25 mouse cellular contexts compared by ENCODE assay signal in the genomic region with DNA sequence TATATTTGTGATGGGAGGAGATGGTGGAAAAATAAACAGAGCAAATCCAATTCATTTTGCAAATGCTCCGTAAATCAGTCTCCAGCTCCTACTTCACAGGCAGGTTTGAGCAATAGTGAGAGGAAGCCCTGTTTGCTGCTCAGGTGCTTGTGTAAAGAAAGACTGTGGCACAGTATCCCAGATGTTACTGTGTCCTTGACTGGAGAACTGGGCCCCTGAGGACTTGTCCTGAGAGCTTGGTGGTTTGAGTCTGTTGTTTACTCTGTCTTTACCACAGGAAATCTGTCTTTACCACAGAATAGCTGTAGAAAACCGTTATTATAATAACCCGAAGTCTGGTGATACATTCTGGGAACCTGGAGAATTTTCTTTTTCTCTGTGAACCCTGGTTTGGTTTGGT.
DNase-seq lines count a peak whose midpoint lies in the region; ATAC-seq and TF ChIP-seq lines count a peak whose summit lies in the region.
"Had no signal": no experiment of that assay in that cellular context is flagged by ENCODE, and none has a peak within 500 bp of the region (broad histone marks: within the 10 kb centered on the region; RNA-seq: fewer than 3 reads in every experiment).

No protein-coding gene starts in this region.

- H3K27ac ChIP-seq in liver, postnatal 0 days (ENCODE audit: low read depth), result no peak overlapping the region
- no peak overlapping the region for H3K27ac ChIP-seq in left cerebral cortex, adult 2 months
- no peak overlapping the region for H3K27ac ChIP-seq in midbrain, embryonic 13.5 days
- H3K27ac ChIP-seq: embryonic facial prominence, embryonic 10.5 days; embryonic facial prominence, embryonic 12.5 days; forebrain, embryonic 13.5 days; forebrain, embryonic 15.5 days had no signal

- no peaks in the 10 kb centered on the region for H3K27me3 ChIP-seq in liver, postnatal 0 days (ENCODE audit: insufficient read depth, low read length)
- H3K27me3 ChIP-seq in myocyte (ENCODE audit: control insufficient read depth, insufficient read depth, insufficient read length), result no peaks in the 10 kb centered on the region
- no peaks in the 10 kb centered on the region for H3K27me3 ChIP-seq in midbrain, embryonic 13.5 days
- H3K27me3 ChIP-seq: CH12.LX; embryonic facial prominence, embryonic 12.5 days; forebrain, embryonic 13.5 days; forebrain, embryonic 15.5 days had no signal

- no peak for DNase-seq in liver, postnatal 0 days
- no peak for DNase-seq in liver
- DNase-seq in left cerebral cortex, adult 2 months (ENCODE audit: extremely low spot score in 1 of 2, low spot score in 2 of 2), result no peak
- no peak for DNase-seq in embryo, embryonic 10.5 days (ENCODE audit: low spot score)
- DNase-seq: adrenal gland, adult 2 months; adrenal gland, postnatal 14 days; adrenal gland, postnatal 36 days; B cell, adult 2 months; cerebellum, adult 11-12 months; cerebellum, adult 2 months; cerebellum, adult 9-10 months; cerebellum, postnatal 10 days; cerebellum, postnatal 25 days had no signal

- H3K4me1 ChIP-seq in liver, postnatal 0 days (ENCODE audit: insufficient read depth), result peaks cover 13% of the 10 kb centered on the region
- H3K4me1 ChIP-seq in midbrain, embryonic 13.5 days (replicated peaks), result peaks cover 6% of the 10 kb centered on the region; the same call in 1 of the 2 replicates
- H3K4me1 ChIP-seq: embryonic facial prominence, embryonic 10.5 days; embryonic facial prominence, embryonic 12.5 days; forebrain, embryonic 13.5 days; forebrain, embryonic 15.5 days had no signal

- 25% methylated on average over 3 of the region's 3 CpGs for WGBS in liver, postnatal 0 days (ENCODE audit: insufficient replicate concordance)
- 83% methylated on average over 3 of the region's 3 CpGs for WGBS in midbrain, embryonic 13.5 days

- peak; percentile 55; the same call in 1 of the 2 replicates for ATAC-seq in liver, postnatal 0 days
- ATAC-seq in common myeloid progenitor, adult 5-6 weeks (replicated peaks; ENCODE audit: low read depth, poor library complexity, severe bottlenecking), result peak; percentile 41
- ATAC-seq in hematopoietic stem cell, adult 5-6 weeks (replicated peaks in 1 of 2; ENCODE audit: insufficient read depth in 1 of 2, low FRiP score in 2 of 2, low TSS enrichment in 1 of 2, low read depth in 1 of 2, poor library complexity in 2 of 2, severe bottlenecking in 2 of 2), result peak; percentile 62 to 72
- no peak for ATAC-seq in midbrain, embryonic 13.5 days
- ATAC-seq: CD4-positive, CD25-positive, alpha-beta regulatory T cell, adult 4 months; forebrain, embryonic 13.5 days; forebrain, embryonic 15.5 days had no signal

- intact Hi-C loops in left cerebral cortex, adult 2 months (cut with DNase I), result no loop called here

- H3K4me2 ChIP-seq in liver, postnatal 0 days (ENCODE audit: low read depth, low read length), result no peak overlapping the region
- peak overlapping the region; percentile 68 for H3K4me2 ChIP-seq in myocyte (ENCODE audit: low read depth)
- H3K4me2 ChIP-seq in midbrain, embryonic 13.5 days (replicated peaks), result no peak overlapping the region
- H3K4me2 ChIP-seq: embryonic facial prominence, embryonic 12.5 days; forebrain, embryonic 13.5 days; forebrain, embryonic 15.5 days had no signal

- H3K36me3 ChIP-seq in liver, postnatal 0 days (replicated peaks; ENCODE audit: insufficient read depth, low read length), result no peaks in the 10 kb centered on the region
- H3K36me3 ChIP-seq in myocyte (ENCODE audit: control insufficient read depth, insufficient read depth), result no peaks in the 10 kb centered on the region
- H3K36me3 ChIP-seq in midbrain, embryonic 13.5 days, result no peaks in the 10 kb centered on the region
- H3K36me3 ChIP-seq: embryonic facial prominence, embryonic 10.5 days; embryonic facial prominence, embryonic 12.5 days; forebrain, embryonic 15.5 days; G1E had no signal

- no peak for TF ChIP-seq POLR2A in myocyte (IDR thresholded peaks at IDR 0.05; ENCODE audit: insufficient read length, low read depth)

- TF ChIP-seq EP300 in liver, postnatal 0 days (IDR thresholded peaks at IDR 0.05; ENCODE audit: low read depth), result no peak

- no peaks in the 10 kb centered on the region for H3K79me2 ChIP-seq in myocyte (ENCODE audit: control insufficient read depth, insufficient read depth)

- H3K4me3 ChIP-seq in liver, postnatal 0 days (ENCODE audit: low read depth, low read length), result no peak overlapping the region
- no peak overlapping the region for H3K4me3 ChIP-seq in myocyte
- no peak overlapping the region for H3K4me3 ChIP-seq in left cerebral cortex, adult 2 months
- H3K4me3 ChIP-seq in midbrain, embryonic 13.5 days (replicated peaks), result no peak overlapping the region
- H3K4me3 ChIP-seq: embryonic facial prominence, embryonic 10.5 days; embryonic facial prominence, embryonic 12.5 days; forebrain, embryonic 13.5 days; forebrain, embryonic 15.5 days had no signal

- no peak for TF ChIP-seq CTCF in liver, postnatal 0 days (IDR thresholded peaks at IDR 0.05; ENCODE audit: low read depth)
- TF ChIP-seq CTCF in left cerebral cortex, adult 2 months (IDR thresholded peaks at IDR 0.05), result no peak

- no peak overlapping the region for H3K9ac ChIP-seq in liver, postnatal 0 days (replicated peaks)
- H3K9ac ChIP-seq in midbrain, embryonic 13.5 days (replicated peaks), result no peak overlapping the region
- H3K9ac ChIP-seq: embryonic facial prominence, embryonic 12.5 days; forebrain, embryonic 13.5 days; forebrain, embryonic 15.5 days; forebrain, postnatal 0 days had no signal

- H3ac ChIP-seq in myocyte (ENCODE audit: control insufficient read depth, insufficient read length), result no peak overlapping the region

- no peaks in the 10 kb centered on the region for H3K9me3 ChIP-seq in liver, postnatal 0 days (ENCODE audit: low read length)
- no peaks in the 10 kb centered on the region for H3K9me3 ChIP-seq in midbrain, embryonic 13.5 days
- H3K9me3 ChIP-seq: embryonic facial prominence, embryonic 10.5 days; embryonic facial prominence, embryonic 12.5 days; forebrain, embryonic 13.5 days; forebrain, embryonic 15.5 days; G1E had no signal

TF ChIP-seq in myocyte, 11 proteins besides CTCF, POLR2A, EP300 and RAD21:
- no peak for TF ChIP-seq POLR2AphosphoS2 (IDR thresholded peaks at IDR 0.05; ENCODE audit: insufficient read length, low read depth)
- no peak for TF ChIP-seq USF1 (IDR thresholded peaks at IDR 0.05; ENCODE audit: low read depth)
- TF ChIP-seq TCF12 (IDR thresholded peaks at IDR 0.05; ENCODE audit: insufficient read depth, poor library complexity, severe bottlenecking), result no peak
- TF ChIP-seq MAX (IDR thresholded peaks at IDR 0.05; ENCODE audit: low read depth), result no peak
- no peak for TF ChIP-seq MYOG (IDR thresholded peaks at IDR 0.05; ENCODE audit: control insufficient read depth in 1 of 3, insufficient read depth in 1 of 3, insufficient read length in 2 of 3, low read depth in 2 of 3)
- TF ChIP-seq CEBPB (IDR thresholded peaks at IDR 0.05; ENCODE audit: insufficient read depth, poor library complexity, severe bottlenecking), result no peak
- TF ChIP-seq REST (IDR thresholded peaks at IDR 0.05; ENCODE audit: insufficient read depth, insufficient read length), result no peak
- TF ChIP-seq MYOD1 (IDR thresholded peaks at IDR 0.05; ENCODE audit: control insufficient read depth in 1 of 3, insufficient read length in 2 of 3, low read depth in 2 of 3), result no peak
- TF ChIP-seq SRF (IDR thresholded peaks at IDR 0.05; ENCODE audit: control insufficient read depth, insufficient read length, low read depth), result no peak
- TF ChIP-seq E2F4 (IDR thresholded peaks at IDR 0.05; ENCODE audit: insufficient read depth), result no peak
- no peak for TF ChIP-seq TCF3 (IDR thresholded peaks at IDR 0.05; ENCODE audit: insufficient read length, low read depth)
